Mouse (Mus musculus) CH12.LX (cell line): ENCODE measurements around the gene 1700129C05Rik. TPM values are rescaled to one million over a fixed set of nuclear protein-coding genes. Genes with fewer than 3 reads are reported as not detected.
A peak's percentile ranks its signal among the peaks of the same experiment; 100 is the strongest.

ENCODE experiments used
- DNase-seq: peaks from one replicate; pipeline ENCODE4 v3.0.0-alpha.2; 2013; ENCODE audit errors: extremely low read depth
- H3K27ac ChIP-seq: 2 replicates; pipeline ENCODE4 v1.5.1; 2012; ENCODE audit warnings: low read depth, mild to moderate bottlenecking, control low read depth, moderate library complexity; ENCODE audit not compliant: insufficient read depth
- H3K27me3 ChIP-seq: replicated peaks from 2 replicates; pipeline ENCODE3; 2012; ENCODE audit warnings: inconsistent platforms
- H3K36me3 ChIP-seq, 2 experiments: replicated peaks in 1 of 2; 2 replicates each; pipeline versions ENCODE3 to v1.6.1; 2012; ENCODE audit warnings: inconsistent platforms in 1 of 2, low read length in 1 of 2, mild to moderate bottlenecking in 1 of 2, mixed read lengths in 1 of 2, moderate library complexity in 1 of 2; ENCODE audit not compliant: control insufficient read depth in 1 of 2, insufficient read depth in 1 of 2
- H3K4me1 ChIP-seq, 2 experiments: 2 replicates each; pipeline ENCODE4 v1.6.1; 2012; ENCODE audit warnings: inconsistent platforms in 1 of 2, moderate library complexity in 1 of 2; ENCODE audit not compliant: insufficient read depth in 2 of 2, control insufficient read depth in 1 of 2
- H3K4me2 ChIP-seq: 2 replicates; pipeline ENCODE4 v1.6.1; 2012; ENCODE audit warnings: low read depth, mild to moderate bottlenecking, control low read depth; ENCODE audit not compliant: poor library complexity, insufficient read depth, severe bottlenecking
- H3K4me3 ChIP-seq, 3 experiments: fragments of 150-350 bp in 1 of 3; sonication (generic) in 1 of 3; replicated peaks in 1 of 3; 2 replicates each; pipeline versions ENCODE3 to v1.5.1; 2011 to 2012; ENCODE audit warnings: low read depth in 2 of 3, low read length in 2 of 3, mild to moderate bottlenecking in 2 of 3, moderate library complexity in 2 of 3, control low read depth in 1 of 3, improper control_type of control experiment in 1 of 3, inconsistent platforms in 1 of 3, mixed read lengths in 1 of 3; ENCODE audit not compliant: poor library complexity in 1 of 3
- H3K79me2 ChIP-seq: replicated peaks from 2 replicates; pipeline ENCODE4 v1.6.1; 2012; ENCODE audit warnings: mild to moderate bottlenecking, moderate library complexity; ENCODE audit not compliant: control insufficient read depth, poor library complexity, insufficient read depth, severe bottlenecking; ENCODE audit errors: extremely low read depth
- H3K9ac ChIP-seq: 2 replicates; pipeline ENCODE4 v1.6.1; 2012; ENCODE audit warnings: low read depth, mild to moderate bottlenecking, control low read depth, moderate library complexity; ENCODE audit not compliant: insufficient read depth
- H3K9me3 ChIP-seq: replicated peaks from 2 replicates; pipeline ENCODE3; 2012; ENCODE audit warnings: low read length, inconsistent platforms, mixed read lengths
- BHLHE40 ChIP-seq: IDR thresholded peaks from 2 replicates; pipeline ENCODE4 v1.6.1; 2011; ENCODE audit warnings: mild to moderate bottlenecking, low read depth, low read length, improper control_type of control experiment
- EP300 ChIP-seq: IDR thresholded peaks from 2 replicates; pipeline ENCODE4 v1.6.1; 2011; ENCODE audit warnings: low read length, improper control_type of control experiment
- ETS1 ChIP-seq: conservative IDR thresholded peaks from 2 replicates; pipeline ENCODE4 v1.6.1; 2012; ENCODE audit warnings: low read depth, mild to moderate bottlenecking, inconsistent platforms, low read length, improper control_type of control experiment, moderate library complexity
- HCFC1 ChIP-seq: IDR thresholded peaks from 2 replicates; pipeline ENCODE4 v1.6.1; 2012; ENCODE audit warnings: low read depth, mild to moderate bottlenecking, inconsistent platforms, low read length, improper control_type of control experiment
- IRF4 ChIP-seq: IDR thresholded peaks from 2 replicates; pipeline ENCODE4 v1.6.1; 2014; ENCODE audit warnings: low read depth, mild to moderate bottlenecking, inconsistent platforms, low read length, improper control_type of control experiment
- JUN ChIP-seq: IDR thresholded peaks from 2 replicates; pipeline ENCODE4 v1.6.1; 2011; ENCODE audit warnings: low read depth, mild to moderate bottlenecking, low read length, improper control_type of control experiment, moderate library complexity; ENCODE audit not compliant: insufficient read depth
- KAT2A ChIP-seq: IDR thresholded peaks from 2 replicates; pipeline ENCODE4 v1.6.1; 2012; ENCODE audit warnings: low read length, improper control_type of control experiment, inconsistent platforms; ENCODE audit not compliant: insufficient replicate concordance
- MAX ChIP-seq: IDR thresholded peaks from 2 replicates; pipeline ENCODE4 v1.6.1; 2011; ENCODE audit warnings: low read length, improper control_type of control experiment
- MEF2A ChIP-seq: IDR thresholded peaks from 2 replicates; pipeline ENCODE4 v1.6.1; 2014; ENCODE audit warnings: low read depth, mild to moderate bottlenecking, inconsistent platforms, low read length, improper control_type of control experiment, borderline replicate concordance
- POLR2AphosphoS2 ChIP-seq: IDR thresholded peaks from 2 replicates; pipeline ENCODE4 v1.6.1; 2011; ENCODE audit warnings: low read depth, low read length, improper control_type of control experiment
- USF1 ChIP-seq: IDR thresholded peaks from 2 replicates; pipeline ENCODE4 v1.6.1; 2014; ENCODE audit warnings: low read depth, mild to moderate bottlenecking, inconsistent platforms, low read length, improper control_type of control experiment
- USF2 ChIP-seq: conservative IDR thresholded peaks from 2 replicates; pipeline ENCODE4 v1.6.1; 2011; ENCODE audit warnings: low read depth, low read length, improper control_type of control experiment
- ZC3H11A ChIP-seq: IDR thresholded peaks from 2 replicates; pipeline ENCODE4 v1.6.1; 2012; ENCODE audit warnings: low read depth, mild to moderate bottlenecking, inconsistent platforms, low read length, improper control_type of control experiment
- ZMIZ1 ChIP-seq: IDR thresholded peaks from 2 replicates; pipeline ENCODE4 v1.6.1; 2012; ENCODE audit warnings: low read depth, mild to moderate bottlenecking, inconsistent platforms, low read length, improper control_type of control experiment
- ZNF384 ChIP-seq: IDR thresholded peaks from 2 replicates; pipeline ENCODE4 v1.6.1; 2012; ENCODE audit warnings: low read depth, low read length, improper control_type of control experiment, inconsistent platforms
- dilution Hi-C: fragments of 300-500 bp; cut with MboI; formaldehyde crosslinking; loops from 2 replicates; pipeline ENCODE4 v1.14.3; 2020; ENCODE audit warnings: low sequenced_read_pairs; ENCODE audit not compliant: extremely low pct_unique_long_range_greater_than_20kb, extremely low pct_ligation_motif_present
- in situ Hi-C: fragments of 300-500 bp; cut with MboI; formaldehyde crosslinking; loops from 3 replicates; pipeline ENCODE4 v1.14.3; 2019; ENCODE audit warnings: low sequenced_read_pairs, low pct_ligation_motif_present, low pct_unique_long_range_greater_than_20kb, mixed read lengths
- polyA plus RNA-seq: library from polyadenylated mRNA; unstranded; fragments of >175 nt; gene quantifications from 2 replicates; pipeline ENCODE4 v1.2.1, GENCODE M21; 2012; ENCODE audit warnings: low read depth; ENCODE audit not compliant: insufficient read length
- total RNA-seq, 2 experiments: library from RNA; depleted of rRNA; stranded (reverse); fragments of 300-350 nt in 1 of 2; fragments of >200 nt in 1 of 2; gene quantifications; 2 replicates each; pipeline ENCODE4 v1.2.3; 2012 to 2014

Gene 1700129C05Rik
- total RNA-seq (2012; rRNA removed) (not detected in 2 replicates), total RNA-seq (2014; rRNA removed) (not detected in 2 replicates), polyA plus RNA-seq (not detected in 2 replicates)

- Histone ChIP-seq H3K36me3 (no peaks in the 10 kb centered on the region), H3K4me2 (no peak within 1 kb of the TSS), H3K27me3 (no peaks in the 10 kb centered on the region), H3K9me3 (no peaks in the 10 kb centered on the region), H3K4me1 (no peaks in the 10 kb centered on the region), H3K79me2 (no peaks in the 10 kb centered on the region), H3K27ac (no peak within 1 kb of the TSS), H3K9ac (no peak within 1 kb of the TSS), H3K4me3 (no peak within 1 kb of the TSS)
- no peak for TF ChIP-seq HCFC1
- TF ChIP-seq POLR2AphosphoS2 = no peak
- no peak for TF ChIP-seq USF2
- TF ChIP-seq USF1 = no peak
- DNase-seq = no peak
- dilution Hi-C loops (no loop called here), in situ Hi-C loops (no loop called here)
Measured at GRCm38 (mm10) chr14:59142793-59143192, at the start of gene 1700129C05Rik. Gene 1700129C05Rik (minus strand): TSS chr14:59142893.

- no peak for DNase-seq
- in situ Hi-C loops = no loop called here
- H3K4me2 ChIP-seq = no peak overlapping the region
Measured at GRCm38 (mm10) chr14:59186121-59186520, 43.4 kb upstream of the 1700129C05Rik start.

DNA sequence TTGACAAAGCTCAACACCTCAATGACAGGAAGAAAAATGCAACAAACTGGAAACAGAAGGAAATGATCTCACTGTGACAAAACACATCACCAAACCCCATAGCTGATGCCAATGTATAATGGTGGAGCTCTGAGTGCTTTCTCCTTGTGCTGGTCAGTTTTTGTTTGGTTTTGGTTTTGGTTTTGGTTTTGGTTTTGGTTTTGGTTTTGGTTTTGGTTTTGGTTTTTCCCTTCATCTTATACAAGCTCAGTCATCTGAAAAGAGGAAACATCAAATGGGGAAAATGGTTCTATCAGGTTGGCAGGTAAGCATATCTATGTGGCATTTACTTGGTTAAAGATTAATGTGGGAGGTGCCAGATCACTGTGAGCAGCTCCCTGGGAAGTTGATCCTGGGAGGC lies 42.8 kb upstream of the 1700129C05Rik start:
- DNase-seq = peak; percentile 36
- Histone ChIP-seq H3K36me3 (no peaks in the 10 kb centered on the region), H3K79me2 (no peaks in the 10 kb centered on the region), H3K4me2 (no peak overlapping the region), H3K27me3 (no peaks in the 10 kb centered on the region), H3K9ac (no peak overlapping the region), H3K27ac (no peak overlapping the region), H3K4me3 (no peak overlapping the region), H3K4me1 (peaks cover 0 to 14% of the 10 kb centered on the region in 2 experiments; a peak in 2 of 4 replicates), H3K9me3 (no peaks in the 10 kb centered on the region)
- dilution Hi-C loops = no loop called here
- no peak for TF ChIP-seq ZMIZ1
- TF ChIP-seq BHLHE40 = peak; percentile 34; the same call in 1 of the 2 replicates
- TF ChIP-seq MEF2A = peak; percentile 43; the same call in 1 of the 2 replicates
- TF ChIP-seq EP300 = peak; percentile 73
- TF ChIP-seq ETS1 = peak; percentile 97
- TF ChIP-seq JUN = peak; percentile 12; the same call in 1 of the 2 replicates
- no peak for TF ChIP-seq MAX
- no peak for TF ChIP-seq ZNF384
- no peak for TF ChIP-seq ZC3H11A
- TF ChIP-seq KAT2A = no peak
- TF ChIP-seq IRF4 = peak; percentile 79
- in situ Hi-C loops = no loop called here

More at GRCm38 (mm10) chr14:59186121-59186520, 43.4 kb upstream of the 1700129C05Rik start:
- H3K9ac ChIP-seq = no peak overlapping the region
- H3K36me3 ChIP-seq = no peaks in the 10 kb centered on the region
- TF ChIP-seq ZNF384 (no peak), IRF4 (peak; percentile 5; the same call in 1 of the 2 replicates)
- no peaks in the 10 kb centered on the region for H3K9me3 ChIP-seq
- dilution Hi-C loops = no loop called here
- H3K27ac ChIP-seq = no peak overlapping the region
- H3K27me3 ChIP-seq = no peaks in the 10 kb centered on the region
- no peaks in the 10 kb centered on the region for H3K79me2 ChIP-seq
- H3K4me3 ChIP-seq = no peak overlapping the region
- peaks cover 0 to 14% of the 10 kb centered on the region in 2 experiments; a peak in 2 of 4 replicates for H3K4me1 ChIP-seq
